Mouse (Mus musculus): ENCODE measurements around the gene Cxcr5. TPM values are rescaled to one million over a fixed set of nuclear protein-coding genes. Genes with fewer than 3 reads are reported as not detected.

Gene Cxcr5
- polyA plus RNA-seq, 1 experiment, result not detected

DNA sequence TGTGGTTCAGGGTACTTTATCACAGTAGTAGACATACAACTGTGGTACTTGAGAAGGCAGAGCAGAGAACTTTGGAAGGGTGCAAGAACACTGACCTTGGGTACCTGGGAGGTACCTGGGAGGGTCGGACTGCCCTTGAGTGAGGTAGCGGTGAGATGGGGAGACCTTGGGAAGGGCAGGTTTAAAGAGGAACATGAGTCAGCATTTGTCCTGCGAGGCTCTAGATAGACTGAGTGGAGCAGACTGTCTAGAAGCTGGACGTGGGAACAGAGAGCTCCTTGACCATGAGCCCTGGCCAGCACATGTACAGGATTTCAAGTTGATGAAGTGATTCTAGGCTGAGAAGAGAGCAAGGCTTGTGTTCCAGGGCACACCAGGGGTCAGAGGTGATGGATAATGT, 19.3 kb downstream of the Cxcr5 start:
- TF ChIP-seq GATA1 (IDR thresholded peaks at IDR 0.05; ENCODE audit: borderline replicate concordance, low read length) (no peak), FLI1 (IDR thresholded peaks at IDR 0.05; ENCODE audit: low read length) (no peak)
- no peaks in the 10 kb centered on the region for H3K27me3 ChIP-seq (replicated peaks)

DNA sequence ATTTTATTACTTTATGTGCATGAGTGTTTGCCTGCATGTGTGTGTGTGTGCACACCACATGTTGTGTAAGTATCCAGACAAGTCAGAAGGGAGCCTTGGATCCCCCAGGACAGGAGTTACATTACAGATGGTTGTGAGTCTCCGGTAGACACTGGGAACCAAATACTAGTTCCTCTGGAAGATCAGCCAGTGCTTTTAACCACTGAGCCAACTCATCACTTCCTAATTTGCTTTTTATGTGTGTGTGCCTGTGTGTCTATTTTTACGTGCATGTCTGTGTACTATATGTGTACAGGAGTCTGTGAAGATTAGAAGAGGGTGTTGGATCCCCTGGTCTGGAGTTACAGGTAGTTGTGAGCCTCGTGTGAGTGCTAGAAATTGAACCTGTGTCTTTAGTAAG, 21.0 kb downstream of the Cxcr5 start:
- Histone ChIP-seq H3K27me3 (replicated peaks) (no peaks in the 10 kb centered on the region), H3K4me3 (replicated peaks) (no peak overlapping the region), H3K36me3 (replicated peaks; ENCODE audit: low read length) (no peaks in the 10 kb centered on the region), H3K9me3 (no peaks in the 10 kb centered on the region), H3K4me1 (peaks cover 75% of the 10 kb centered on the region)
- no peak for TF ChIP-seq GATA1 (IDR thresholded peaks at IDR 0.05; ENCODE audit: borderline replicate concordance, low read length)
- no peak for TF ChIP-seq FLI1 (IDR thresholded peaks at IDR 0.05; ENCODE audit: low read length)

More for the DNA sequence above, 19.3 kb downstream of the Cxcr5 start:
- H3K36me3 ChIP-seq (replicated peaks; ENCODE audit: low read length), result no peaks in the 10 kb centered on the region
- no peaks in the 10 kb centered on the region for H3K9me3 ChIP-seq
- no peak overlapping the region for H3K4me3 ChIP-seq (replicated peaks)
- H3K4me1 ChIP-seq, result peaks cover 67% of the 10 kb centered on the region

DNA sequence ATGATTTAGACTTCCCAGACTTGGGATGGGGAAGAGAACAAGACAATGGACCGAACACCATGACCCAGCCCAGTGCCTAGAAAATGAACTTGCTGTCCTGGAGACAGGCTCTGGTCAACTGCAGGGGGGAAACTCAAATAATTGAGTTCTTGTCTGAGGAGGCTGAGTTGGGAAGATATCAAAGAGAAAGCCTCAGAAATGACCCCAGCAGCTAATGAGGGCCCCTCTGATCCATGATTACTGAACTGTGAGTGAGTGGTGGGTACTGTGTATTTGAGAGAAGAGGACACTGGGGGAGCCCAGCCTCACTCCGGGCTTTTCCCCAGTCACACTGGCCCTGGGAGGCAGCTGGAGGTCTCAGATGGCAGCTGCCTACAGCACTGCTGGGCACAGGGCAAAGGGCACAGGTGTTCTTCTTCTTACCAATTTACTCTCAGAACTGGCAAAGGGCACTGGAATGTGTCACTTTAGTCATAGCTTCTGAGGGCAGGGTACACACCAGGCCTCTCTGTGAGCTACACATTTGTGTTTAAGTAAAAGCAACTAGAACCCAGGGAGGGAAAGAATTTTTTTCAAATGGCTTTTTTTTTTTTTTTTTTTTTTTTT, 21.8 kb downstream of the Cxcr5 start:
- Histone ChIP-seq H3K9me3 (no peaks in the 10 kb centered on the region), H3K4me3 (replicated peaks) (no peak overlapping the region), H3K36me3 (replicated peaks; ENCODE audit: low read length) (no peaks in the 10 kb centered on the region), H3K27me3 (replicated peaks) (no peaks in the 10 kb centered on the region), H3K4me1 (peaks cover 76% of the 10 kb centered on the region)
- TF ChIP-seq FLI1 (IDR thresholded peaks at IDR 0.05; ENCODE audit: low read length) (no peak), GATA1 (IDR thresholded peaks at IDR 0.05; ENCODE audit: borderline replicate concordance, low read length) (no peak)

DNA sequence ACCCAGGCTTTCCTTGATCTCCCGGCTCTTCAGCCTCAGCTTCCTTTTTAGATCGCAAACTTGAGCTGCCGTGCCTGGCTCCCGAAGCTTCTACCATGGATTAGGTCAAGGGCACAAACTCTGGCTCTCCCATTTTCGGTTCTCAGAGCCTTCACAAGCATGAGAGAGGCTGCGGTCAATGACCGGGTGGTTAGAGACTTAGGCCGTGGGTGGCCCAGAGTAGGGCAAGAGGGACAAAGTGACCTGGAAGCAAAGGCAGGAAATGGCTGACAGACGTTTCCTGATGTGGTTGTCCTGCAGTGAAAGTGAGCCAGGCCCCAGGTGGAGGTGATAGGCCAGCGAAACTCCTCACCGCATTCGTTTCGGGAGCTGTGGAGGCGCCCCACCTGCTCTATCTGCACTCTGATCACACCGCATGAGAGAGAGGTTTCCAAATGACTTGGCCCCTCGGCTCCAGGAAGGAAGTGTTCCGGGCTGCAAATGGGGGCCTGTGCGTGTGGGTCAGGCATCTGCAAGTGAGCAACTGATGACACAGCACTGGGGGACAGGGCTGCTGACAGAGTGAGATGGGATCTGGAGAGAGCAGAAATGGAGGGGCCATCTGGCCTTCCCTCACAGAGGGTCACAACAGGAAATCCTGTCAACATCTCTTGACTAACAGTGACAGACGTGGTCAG, 23.9 kb downstream of the Cxcr5 start:
- H3K27me3 ChIP-seq (replicated peaks), result no peaks in the 10 kb centered on the region
- peaks cover 92% of the 10 kb centered on the region for H3K4me1 ChIP-seq
- H3K4me3 ChIP-seq (replicated peaks), result peak overlapping the region; percentile 91
- TF ChIP-seq GATA1 (IDR thresholded peaks at IDR 0.05; ENCODE audit: borderline replicate concordance, low read length) (no peak), FLI1 (IDR thresholded peaks at IDR 0.05; ENCODE audit: low read length) (peak; percentile 23; the same call in 1 of the 2 replicates)
- no peaks in the 10 kb centered on the region for H3K9me3 ChIP-seq
- no peaks in the 10 kb centered on the region for H3K36me3 ChIP-seq (replicated peaks; ENCODE audit: low read length)

DNA sequence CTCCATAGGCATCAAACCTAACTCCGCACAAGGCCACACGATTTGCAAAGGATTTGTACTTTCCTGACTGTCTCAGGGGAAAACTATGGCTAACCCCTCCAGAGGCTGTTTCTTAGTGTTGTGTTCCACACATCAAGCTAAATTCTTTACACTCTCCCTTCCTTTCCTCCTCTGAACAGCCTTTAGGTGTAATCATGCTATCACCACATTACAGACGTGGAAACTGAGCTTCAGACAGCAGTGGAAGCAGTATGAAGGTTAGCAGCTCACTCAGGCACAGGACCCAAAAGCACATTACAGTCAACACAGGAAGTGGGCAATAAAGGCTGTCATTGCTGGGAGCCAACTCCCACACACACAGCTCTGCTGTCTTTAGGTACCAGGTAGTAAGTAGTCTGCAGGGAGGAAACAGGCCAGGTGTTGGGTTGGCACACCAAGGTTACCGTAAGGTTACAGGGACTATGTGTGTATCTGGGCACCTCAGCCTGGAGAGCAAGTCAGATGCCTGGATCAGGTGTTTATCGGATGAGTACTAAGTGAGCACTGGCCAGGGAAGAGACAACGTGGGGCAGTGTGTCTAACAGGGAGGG, 28.6 kb downstream of the Cxcr5 start:
- Histone ChIP-seq H3K4me1 (peaks cover 82% of the 10 kb centered on the region), H3K27me3 (replicated peaks) (no peaks in the 10 kb centered on the region), H3K36me3 (replicated peaks; ENCODE audit: low read length) (peaks cover 5% of the 10 kb centered on the region), H3K4me3 (replicated peaks) (no peak overlapping the region), H3K9me3 (peaks cover 5% of the 10 kb centered on the region)
- no peak for TF ChIP-seq FLI1 (IDR thresholded peaks at IDR 0.05; ENCODE audit: low read length)

DNA sequence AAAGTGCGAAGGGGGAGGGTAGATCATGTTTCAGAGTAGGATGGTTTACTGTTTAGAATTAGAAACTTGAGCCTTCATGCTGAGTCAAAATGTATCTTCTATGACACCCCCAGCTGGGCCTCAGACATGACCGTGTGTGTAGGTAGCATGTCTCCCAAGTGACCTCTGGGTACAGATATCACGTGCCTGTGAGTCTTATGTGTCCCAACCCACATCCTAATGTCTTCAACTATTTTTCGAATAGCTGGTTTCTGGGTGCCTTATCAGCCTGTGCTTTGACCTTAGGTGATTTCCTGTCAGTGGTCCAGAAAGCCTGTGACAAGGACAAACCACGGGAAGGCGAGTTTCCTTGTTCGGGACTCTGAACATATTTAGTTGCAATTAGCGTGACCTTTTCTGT, 33.3 kb downstream of the Cxcr5 start:
- Histone ChIP-seq H3K9me3 (peaks cover 5% of the 10 kb centered on the region), H3K27me3 (replicated peaks) (no peaks in the 10 kb centered on the region), H3K36me3 (replicated peaks; ENCODE audit: low read length) (peaks cover 5% of the 10 kb centered on the region), H3K4me3 (replicated peaks) (peak overlapping the region; percentile 15), H3K4me1 (peaks cover 86% of the 10 kb centered on the region)
- no peak for TF ChIP-seq GATA1 (IDR thresholded peaks at IDR 0.05; ENCODE audit: borderline replicate concordance, low read length)
- TF ChIP-seq FLI1 (IDR thresholded peaks at IDR 0.05; ENCODE audit: low read length), result no peak

DNA sequence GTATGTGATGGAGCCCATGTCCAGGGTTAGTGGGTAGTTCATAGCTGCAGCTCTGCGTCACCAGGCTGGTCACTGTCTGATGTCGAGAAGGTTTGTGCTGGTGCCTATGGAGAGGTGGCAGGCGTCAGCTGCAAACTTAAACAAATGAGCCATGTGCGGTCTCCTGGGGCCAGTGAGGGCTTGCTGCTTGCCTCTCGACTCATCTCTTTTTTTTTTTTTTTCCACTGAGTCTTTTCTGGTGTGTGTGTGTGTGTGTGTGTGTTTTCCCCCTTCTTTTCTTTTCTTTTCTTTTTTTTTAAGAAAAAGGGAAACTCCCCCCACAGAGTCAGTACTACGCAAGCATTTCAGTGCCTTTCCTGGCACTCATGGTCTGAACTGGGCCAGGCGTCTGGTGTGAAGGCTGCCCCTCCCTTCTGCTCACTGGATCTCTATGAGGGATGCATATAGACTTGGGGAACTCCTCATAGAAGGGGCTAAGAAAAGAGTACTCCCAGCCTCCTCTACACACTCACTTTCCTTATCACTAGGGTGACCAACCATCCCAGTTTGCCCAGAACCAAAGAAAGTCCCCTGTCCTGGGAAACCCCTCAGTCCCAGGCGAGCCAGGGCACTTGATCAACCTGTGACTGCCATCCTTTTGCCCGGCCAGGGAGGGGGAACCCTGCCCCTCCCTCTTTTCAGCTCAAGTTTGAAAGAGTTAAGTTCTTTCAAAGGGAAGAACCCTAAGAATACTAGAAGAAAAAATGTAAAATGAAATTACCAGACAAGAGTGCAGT, 35.2 kb downstream of the Cxcr5 start:
- H3K4me3 ChIP-seq (replicated peaks), result peak overlapping the region; percentile 31
- no peaks in the 10 kb centered on the region for H3K27me3 ChIP-seq (replicated peaks)
- H3K9me3 ChIP-seq, result peaks cover 2% of the 10 kb centered on the region
- TF ChIP-seq GATA1 (IDR thresholded peaks at IDR 0.05; ENCODE audit: borderline replicate concordance, low read length) (no peak), FLI1 (IDR thresholded peaks at IDR 0.05; ENCODE audit: low read length) (no peak)
- H3K36me3 ChIP-seq (replicated peaks; ENCODE audit: low read length), result peaks cover 2% of the 10 kb centered on the region
- peaks cover 80% of the 10 kb centered on the region for H3K4me1 ChIP-seq

DNA sequence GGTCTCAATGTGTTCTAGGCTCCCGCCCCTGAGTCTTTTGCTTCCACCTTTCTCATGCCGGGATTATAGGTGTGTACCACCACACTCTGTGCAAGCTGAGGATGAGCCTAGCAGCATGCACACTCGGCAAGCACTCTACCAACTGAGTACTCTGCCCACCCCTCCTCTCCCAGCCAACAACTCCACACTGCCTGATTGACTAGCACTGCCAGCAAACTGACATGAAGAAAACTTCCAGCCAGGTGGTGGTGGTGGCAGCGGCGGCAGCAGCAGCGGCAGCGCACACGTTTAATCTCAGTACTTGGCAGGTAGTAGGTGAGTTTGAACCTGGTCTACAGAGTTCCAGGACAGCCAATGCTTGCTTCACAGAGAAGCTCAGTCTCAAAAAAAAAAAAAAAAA, 36.1 kb downstream of the Cxcr5 start:
- no peak for TF ChIP-seq GATA1 (IDR thresholded peaks at IDR 0.05; ENCODE audit: borderline replicate concordance, low read length)
- no peak for TF ChIP-seq FLI1 (IDR thresholded peaks at IDR 0.05; ENCODE audit: low read length)
- Histone ChIP-seq H3K4me3 (replicated peaks) (peak overlapping the region; percentile 55), H3K27me3 (replicated peaks) (no peaks in the 10 kb centered on the region), H3K36me3 (replicated peaks; ENCODE audit: low read length) (no peaks in the 10 kb centered on the region), H3K9me3 (no peaks in the 10 kb centered on the region), H3K4me1 (peaks cover 81% of the 10 kb centered on the region)

DNA sequence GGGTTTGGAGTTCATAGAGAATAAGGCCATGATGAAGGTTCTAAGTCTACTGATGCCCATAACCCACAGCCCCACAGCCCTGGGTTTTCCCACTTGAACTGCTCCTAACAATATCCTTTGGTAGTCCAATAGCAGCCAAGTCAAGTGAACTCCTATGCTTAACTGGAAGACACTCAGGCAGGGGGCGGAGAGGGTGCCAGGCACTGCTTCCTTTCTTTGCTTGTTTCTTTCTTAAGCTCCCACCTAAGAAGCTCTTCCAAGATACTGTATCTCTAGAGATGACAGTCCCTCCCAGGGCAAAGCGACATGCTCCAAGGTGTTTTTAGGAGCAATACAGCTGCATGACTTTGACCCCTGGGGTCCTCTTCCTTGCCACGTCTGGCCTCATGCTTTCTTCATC, 36.7 kb downstream of the Cxcr5 start:
- H3K36me3 ChIP-seq (replicated peaks; ENCODE audit: low read length), result no peaks in the 10 kb centered on the region
- no peaks in the 10 kb centered on the region for H3K9me3 ChIP-seq
- TF ChIP-seq GATA1 (IDR thresholded peaks at IDR 0.05; ENCODE audit: borderline replicate concordance, low read length) (no peak), FLI1 (IDR thresholded peaks at IDR 0.05; ENCODE audit: low read length) (no peak)
- peaks cover 83% of the 10 kb centered on the region for H3K4me1 ChIP-seq
- no peak overlapping the region for H3K4me3 ChIP-seq (replicated peaks)
- no peaks in the 10 kb centered on the region for H3K27me3 ChIP-seq (replicated peaks)

Data from megakaryocyte, embryonic 14.5 days (primary cell).